Mouse (Mus musculus) stomach, embryonic 16.5 days (tissue): ENCODE measurements around the gene Ablim1. TPM values are rescaled to one million over a fixed set of nuclear protein-coding genes. Genes with fewer than 3 reads are reported as not detected.

Experiments
- ATAC-seq: fragments of 200-750 bp; cut with Nextera tagmentation; 2 replicates; pipeline ENCODE4 v1.8.0; 2017; ENCODE audit warnings: moderate number of reproducible peaks, moderate TSS enrichment; ENCODE audit not compliant: insufficient read depth, low FRiP score
- H3K27ac ChIP-seq: fragments of 300-500 bp; sonication (generic); 2 replicates; pipeline ENCODE4 v1.5.1; 2014; ENCODE audit warnings: low read length
- H3K27me3 ChIP-seq: fragments of 300-500 bp; sonication (generic); 2 replicates; pipeline ENCODE4 v1.6.1; 2014; ENCODE audit warnings: low read length, control low read depth, mixed read lengths; ENCODE audit not compliant: control insufficient read depth, insufficient read depth
- H3K36me3 ChIP-seq: fragments of 300-500 bp; sonication (generic); 2 replicates; pipeline ENCODE4 v1.6.1; 2014; ENCODE audit warnings: low read length; ENCODE audit not compliant: control insufficient read depth, insufficient read depth
- H3K4me1 ChIP-seq: fragments of 300-500 bp; sonication (generic); 2 replicates; pipeline ENCODE4 v1.6.1; 2014; ENCODE audit warnings: low read length, control low read depth, mixed read lengths; ENCODE audit not compliant: control insufficient read depth, insufficient read depth
- H3K4me2 ChIP-seq: fragments of 300-500 bp; sonication (generic); 2 replicates; pipeline ENCODE4 v1.6.1; 2014; ENCODE audit warnings: low read depth, low read length, mixed read lengths
- H3K4me3 ChIP-seq: fragments of 300-500 bp; sonication (generic); replicated peaks from 2 replicates; pipeline ENCODE4 v1.5.1; 2014; ENCODE audit warnings: mild to moderate bottlenecking, low read length
- H3K9ac ChIP-seq: fragments of 300-500 bp; sonication (generic); 2 replicates; pipeline ENCODE4 v1.6.1; 2014; ENCODE audit warnings: low read length
- H3K9me3 ChIP-seq: fragments of 300-500 bp; sonication (generic); replicated peaks from 2 replicates; pipeline ENCODE4 v1.6.1; 2016; ENCODE audit warnings: low read length, control low read depth; ENCODE audit not compliant: control insufficient read depth
- WGBS: fragments of 180-500 bp; shearing (Covaris S2); extraction: QIAGEN DNeasy Blood & Tissue Kit; methylation state at CpG from one replicate; pipeline ENCODE4 v1.1.7; 2014; 5-methylcytosine and 5-hydroxymethylcytosine counted together
- polyA plus RNA-seq: library from polyadenylated mRNA; unstranded; fragments of >200 nt; fragmentation: Nextera tagmentation; extraction: Ambion mirVana; gene quantifications from 2 replicates; pipeline ENCODE4 v1.2.1, GENCODE M21; 2015

The Ablim1 gene
- polyA plus RNA-seq, 1 experiment from 2014 or later, result 66.5 TPM

- Histone ChIP-seq H3K27ac (no peak overlapping the region), H3K27me3 (no peaks in the 10 kb centered on the region), H3K9me3 (no peaks in the 10 kb centered on the region), H3K4me2 (no peak overlapping the region), H3K9ac (no peak overlapping the region), H3K36me3 (no peaks in the 10 kb centered on the region), H3K4me1 (no peaks in the 10 kb centered on the region), H3K4me3 (no peak overlapping the region)
- ATAC-seq, result no peak
- WGBS, result 87% methylated on average over 9 of the region's 9 CpGs
Measured at GRCm38 (mm10) chr19:57067108-57067613, 247.6 kb downstream of the Ablim1 start.

GRCm38 (mm10) chr19:57066313-57066712, 248.4 kb downstream of the Ablim1 start:
- Histone ChIP-seq H3K9me3 (no peaks in the 10 kb centered on the region), H3K4me3 (no peak overlapping the region), H3K36me3 (no peaks in the 10 kb centered on the region), H3K4me1 (no peaks in the 10 kb centered on the region), H3K4me2 (no peak overlapping the region), H3K27ac (no peak overlapping the region), H3K27me3 (no peaks in the 10 kb centered on the region), H3K9ac (no peak overlapping the region)
- no peak for ATAC-seq
- 34% methylated on average over 3 of the region's 3 CpGs for WGBS

- H3K36me3 ChIP-seq, result peaks cover 3% of the 10 kb centered on the region
- H3K27ac ChIP-seq, result no peak overlapping the region
- WGBS, result 83% methylated on average over 4 of the region's 4 CpGs
- H3K4me2 ChIP-seq, result no peak overlapping the region
- H3K4me1 ChIP-seq, result no peaks in the 10 kb centered on the region
- H3K9ac ChIP-seq, result no peak overlapping the region
- peaks cover 2% of the 10 kb centered on the region; the same call in 1 of the 2 replicates for H3K9me3 ChIP-seq
- no peak for ATAC-seq
- no peak overlapping the region for H3K4me3 ChIP-seq
- no peaks in the 10 kb centered on the region for H3K27me3 ChIP-seq
Measured at GRCm38 (mm10) chr19:57062746-57063145, 252.0 kb downstream of the Ablim1 start.

GRCm38 (mm10) chr19:57059018-57059580, 255.6 kb downstream of the Ablim1 start:
- WGBS, result 45% methylated on average over 19 of the region's 19 CpGs
- H3K4me2 ChIP-seq, result no peak overlapping the region
- H3K27ac ChIP-seq, result no peak overlapping the region
- H3K4me1 ChIP-seq, result no peaks in the 10 kb centered on the region
- no peak overlapping the region for H3K9ac ChIP-seq
- H3K27me3 ChIP-seq, result no peaks in the 10 kb centered on the region
- ATAC-seq, result 0 out of 2 replicates have a peak, but pooled peaks have one; percentile 21
- H3K9me3 ChIP-seq, result peaks cover 4% of the 10 kb centered on the region; the same call in 1 of the 2 replicates
- H3K36me3 ChIP-seq, result peaks cover 6% of the 10 kb centered on the region
- no peak overlapping the region for H3K4me3 ChIP-seq

GRCm38 (mm10) chr19:57057568-57057967, 257.2 kb downstream of the Ablim1 start:
- Histone ChIP-seq H3K4me1 (no peaks in the 10 kb centered on the region), H3K4me2 (no peak overlapping the region), H3K27ac (no peak overlapping the region), H3K9me3 (peaks cover 4% of the 10 kb centered on the region; the same call in 1 of the 2 replicates), H3K27me3 (no peaks in the 10 kb centered on the region), H3K9ac (no peak overlapping the region), H3K4me3 (no peak overlapping the region), H3K36me3 (peaks cover 6% of the 10 kb centered on the region)
- 98% methylated on average over 2 of the region's 2 CpGs for WGBS
- no peak for ATAC-seq

- Histone ChIP-seq H3K27me3 (no peaks in the 10 kb centered on the region), H3K9me3 (peaks cover 4% of the 10 kb centered on the region; the same call in 1 of the 2 replicates), H3K36me3 (peaks cover 6% of the 10 kb centered on the region), H3K4me3 (no peak overlapping the region), H3K9ac (no peak overlapping the region), H3K27ac (no peak overlapping the region), H3K4me1 (no peaks in the 10 kb centered on the region), H3K4me2 (no peak overlapping the region)
- 83% methylated on average over 16 of the region's 16 CpGs for WGBS
- no peak for ATAC-seq
Measured at GRCm38 (mm10) chr19:57055215-57056120, 259.3 kb downstream of the Ablim1 start.

GRCm38 (mm10) chr19:57052959-57053358, 261.8 kb downstream of the Ablim1 start:
- no peak for ATAC-seq
- whole genome bisulfite sequencing, result 78% methylated on average over 8 of the region's 8 CpGs
- H3K9me3 ChIP-seq, result peaks cover 4% of the 10 kb centered on the region; the same call in 1 of the 2 replicates

GRCm38 (mm10) chr19:57052016-57052415, 262.7 kb downstream of the Ablim1 start:
- 92% methylated on average over 7 of the region's 7 CpGs for WGBS
- Histone ChIP-seq H3K27me3 (no peaks in the 10 kb centered on the region), H3K9ac (no peak overlapping the region), H3K36me3 (0 out of 2 replicates have a peak, but pooled peaks cover under 1% of the 10 kb centered on the region), H3K9me3 (no peaks in the 10 kb centered on the region), H3K4me2 (no peak overlapping the region), H3K4me3 (no peak overlapping the region), H3K4me1 (0 out of 2 replicates have a peak, but pooled peaks cover 3% of the 10 kb centered on the region), H3K27ac (no peak overlapping the region)
- ATAC-seq, result no peak

More at GRCm38 (mm10) chr19:57052959-57053358, 261.8 kb downstream of the Ablim1 start:
- no peak overlapping the region for H3K4me2 ChIP-seq
- no peak overlapping the region for H3K9ac ChIP-seq
- no peaks in the 10 kb centered on the region for H3K27me3 ChIP-seq
- no peak overlapping the region for H3K27ac ChIP-seq
- H3K36me3 ChIP-seq, result peaks cover 5% of the 10 kb centered on the region
- H3K4me3 ChIP-seq, result no peak overlapping the region
- H3K4me1 ChIP-seq, result 0 out of 2 replicates have a peak, but pooled peaks cover 1% of the 10 kb centered on the region
